Mouse (Mus musculus): ENCODE measurements around the gene Ppp1r15a. TPM values are rescaled to one million over a fixed set of nuclear protein-coding genes. Genes with fewer than 3 reads are reported as not detected.
A peak's percentile ranks its signal among the peaks of the same experiment; 100 is the strongest.
"Not testable (repeated sequence)": the region's sequence is repeated elsewhere in the genome, so short reads cannot be mapped to it uniquely, and the experiment has no call there.

Ppp1r15a gene
- polyA plus RNA-seq, 1 experiment from 2014 or later = 22.9 TPM

- Histone ChIP-seq H3K27me3 (no peaks in the 10 kb centered on the region), H3K4me1 (peaks cover 27% of the 10 kb centered on the region), H3K4me2 (peak within 1 kb of the TSS; percentile 71), H3K36me3 (peaks cover 18% of the 10 kb centered on the region), H3K9me3 (no peaks in the 10 kb centered on the region), H3K9ac (peak within 1 kb of the TSS; percentile 75), H3K4me3 (peak within 1 kb of the TSS; percentile 49), H3K27ac (peak within 1 kb of the TSS; percentile 84)
- peak; percentile 57; the same call in 1 of the 2 replicates for ATAC-seq (ENCODE audit: insufficient number of reproducible peaks, insufficient read depth, low FRiP score, low TSS enrichment, low read depth)
- WGBS = 7% methylated on average over 38 of the region's 38 CpGs
Measured at GRCm38 (mm10) chr7:45488293-45489204, 37.5 kb downstream of the Ppp1r15a start, which contains the start of gene Dhdh. Gene Dhdh, minus strand, starts transcription at chr7:45488805.

GRCm38 (mm10) chr7:45487861-45488292, 38.2 kb downstream of the Ppp1r15a start:
- Histone ChIP-seq H3K27me3 (no peaks in the 10 kb centered on the region), H3K27ac (peak overlapping the region; percentile 84), H3K4me1 (peaks cover 27% of the 10 kb centered on the region), H3K4me3 (peak overlapping the region; percentile 49), H3K9me3 (no peaks in the 10 kb centered on the region), H3K9ac (peak overlapping the region; percentile 75), H3K4me2 (peak overlapping the region; percentile 71), H3K36me3 (peaks cover 12% of the 10 kb centered on the region)
- no peak for ATAC-seq (ENCODE audit: insufficient number of reproducible peaks, insufficient read depth, low FRiP score, low TSS enrichment, low read depth)
- WGBS = 28% methylated on average over 11 of the region's 11 CpGs

GRCm38 (mm10) chr7:45486761-45487415, 39.2 kb downstream of the Ppp1r15a start, which contains the start of gene Gm45808:
Gene Gm45808, minus strand, starts transcription at chr7:45486811.
- Histone ChIP-seq H3K4me1 (peaks cover 27% of the 10 kb centered on the region), H3K9ac (no peak within 1 kb of the TSS), H3K36me3 (peaks cover 2% of the 10 kb centered on the region; the same call in 1 of the 2 replicates), H3K4me3 (no peak within 1 kb of the TSS), H3K9me3 (no peaks in the 10 kb centered on the region), H3K27ac (peak within 1 kb of the TSS; percentile 22; the same call in 1 of the 2 replicates), H3K4me2 (no peak within 1 kb of the TSS), H3K27me3 (no peaks in the 10 kb centered on the region)
- 78% methylated on average over 12 of the region's 12 CpGs for WGBS
- no peak for ATAC-seq (ENCODE audit: insufficient number of reproducible peaks, insufficient read depth, low FRiP score, low TSS enrichment, low read depth)

- Histone ChIP-seq H3K4me1 (peaks cover 24% of the 10 kb centered on the region), H3K27me3 (no peaks in the 10 kb centered on the region), H3K4me3 (no peak overlapping the region), H3K36me3 (no peaks in the 10 kb centered on the region), H3K9me3 (no peaks in the 10 kb centered on the region), H3K9ac (no peak overlapping the region), H3K4me2 (no peak overlapping the region), H3K27ac (no peak overlapping the region)
- ATAC-seq (ENCODE audit: insufficient number of reproducible peaks, insufficient read depth, low FRiP score, low TSS enrichment, low read depth) = no peak
- 68% methylated on average over 7 of the region's 7 CpGs for WGBS
Measured at GRCm38 (mm10) chr7:45486158-45486557, 39.9 kb downstream of the Ppp1r15a start.

- WGBS = 89% methylated on average over 5 of the region's 5 CpGs
- not testable (repeated sequence) for H3K9me3 ChIP-seq; H3K9ac ChIP-seq; H3K27me3 ChIP-seq; ATAC-seq (ENCODE audit: insufficient number of reproducible peaks, insufficient read depth, low FRiP score, low TSS enrichment, low read depth); H3K27ac ChIP-seq; H3K36me3 ChIP-seq; H3K4me2 ChIP-seq; H3K4me3 ChIP-seq
- peaks cover 14% of the 10 kb centered on the region; the same call in 1 of the 2 replicates for H3K4me1 ChIP-seq
Measured at GRCm38 (mm10) chr7:45484985-45485384, 41.1 kb downstream of the Ppp1r15a start.

- H3K9ac ChIP-seq = no peak overlapping the region
- no peak overlapping the region for H3K4me2 ChIP-seq
- no peak for ATAC-seq (ENCODE audit: insufficient number of reproducible peaks, insufficient read depth, low FRiP score, low TSS enrichment, low read depth)
- no peak overlapping the region for H3K27ac ChIP-seq
- WGBS = 81% methylated on average over 1 of the region's 1 CpGs
- H3K9me3 ChIP-seq = no peaks in the 10 kb centered on the region
- no peaks in the 10 kb centered on the region for H3K36me3 ChIP-seq
- H3K27me3 ChIP-seq = no peaks in the 10 kb centered on the region
- H3K4me3 ChIP-seq = no peak overlapping the region
- no peaks in the 10 kb centered on the region for H3K4me1 ChIP-seq
Measured at GRCm38 (mm10) chr7:45482166-45482565, 43.9 kb downstream of the Ppp1r15a start.

GRCm38 (mm10) chr7:45481374-45481927, 44.6 kb downstream of the Ppp1r15a start, which contains the start of gene Tulp2:
Gene Tulp2, plus strand, starts transcription at chr7:45481877.
- no peak within 1 kb of the TSS for H3K9ac ChIP-seq
- H3K9me3 ChIP-seq = no peaks in the 10 kb centered on the region
- no peaks in the 10 kb centered on the region for H3K27me3 ChIP-seq
- ATAC-seq (ENCODE audit: insufficient number of reproducible peaks, insufficient read depth, low FRiP score, low TSS enrichment, low read depth) = no peak
- H3K4me1 ChIP-seq = no peaks in the 10 kb centered on the region
- H3K4me3 ChIP-seq = no peak within 1 kb of the TSS
- 55% methylated on average over 15 of the region's 15 CpGs for WGBS
- no peak within 1 kb of the TSS for H3K27ac ChIP-seq
- no peaks in the 10 kb centered on the region for H3K36me3 ChIP-seq
- H3K4me2 ChIP-seq = no peak within 1 kb of the TSS

DNA sequence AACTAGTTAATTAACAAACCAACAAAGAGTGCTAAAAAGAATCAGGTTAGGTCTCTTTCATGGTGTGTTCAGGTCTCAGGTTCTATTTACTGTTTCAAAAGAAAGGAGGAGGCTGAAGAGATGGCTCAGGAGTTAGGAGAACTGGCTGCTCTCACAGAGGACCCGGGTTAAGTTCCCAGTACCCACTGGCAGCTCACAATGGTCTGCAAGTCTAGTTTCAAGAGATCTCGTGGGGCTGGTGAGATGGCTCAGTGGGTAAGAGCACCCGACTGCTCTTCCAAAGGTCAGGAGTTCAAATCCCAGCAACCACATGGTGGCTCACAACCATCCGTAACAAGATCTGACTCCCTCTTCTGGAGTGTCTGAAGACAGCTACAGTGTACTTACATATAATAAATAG, 45.8 kb downstream of the Ppp1r15a start:
- not testable (repeated sequence) for H3K27me3 ChIP-seq; H3K27ac ChIP-seq; H3K4me2 ChIP-seq; H3K4me3 ChIP-seq; H3K4me1 ChIP-seq; ATAC-seq (ENCODE audit: insufficient number of reproducible peaks, insufficient read depth, low FRiP score, low TSS enrichment, low read depth); H3K9me3 ChIP-seq; H3K9ac ChIP-seq; H3K36me3 ChIP-seq
- WGBS = 80% methylated on average over 4 of the region's 4 CpGs

- no peaks in the 10 kb centered on the region for H3K27me3 ChIP-seq
- H3K9ac ChIP-seq = no peak overlapping the region
- no peaks in the 10 kb centered on the region for H3K36me3 ChIP-seq
- WGBS = 95% methylated on average over 7 of the region's 7 CpGs
- H3K4me3 ChIP-seq = no peak overlapping the region
- H3K4me1 ChIP-seq = 0 out of 2 replicates have a peak, but pooled peaks cover 3% of the 10 kb centered on the region
- no peaks in the 10 kb centered on the region for H3K9me3 ChIP-seq
- H3K4me2 ChIP-seq = no peak overlapping the region
- ATAC-seq (ENCODE audit: insufficient number of reproducible peaks, insufficient read depth, low FRiP score, low TSS enrichment, low read depth) = no peak
- no peak overlapping the region for H3K27ac ChIP-seq
Measured at GRCm38 (mm10) chr7:45478774-45479173, 47.3 kb downstream of the Ppp1r15a start.

GRCm38 (mm10) chr7:45477003-45477402, 49.1 kb downstream of the Ppp1r15a start:
- WGBS = 9% methylated on average over 3 of the region's 3 CpGs
- no peaks in the 10 kb centered on the region for H3K27me3 ChIP-seq
- no peak overlapping the region for H3K9ac ChIP-seq
- H3K27ac ChIP-seq = 0 out of 2 replicates have a peak overlapping the region, but pooled peaks have one; percentile 22
- H3K4me2 ChIP-seq = no peak overlapping the region
- H3K4me1 ChIP-seq = 0 out of 2 replicates have a peak, but pooled peaks cover 3% of the 10 kb centered on the region
- H3K4me3 ChIP-seq = no peak overlapping the region
- H3K36me3 ChIP-seq = no peaks in the 10 kb centered on the region
- H3K9me3 ChIP-seq = no peaks in the 10 kb centered on the region
- no peak for ATAC-seq (ENCODE audit: insufficient number of reproducible peaks, insufficient read depth, low FRiP score, low TSS enrichment, low read depth)

GRCm38 (mm10) chr7:45476453-45476852, 49.6 kb downstream of the Ppp1r15a start:
- no peak overlapping the region for H3K4me2 ChIP-seq
- ATAC-seq (ENCODE audit: insufficient number of reproducible peaks, insufficient read depth, low FRiP score, low TSS enrichment, low read depth) = no peak
- H3K4me3 ChIP-seq = no peak overlapping the region
- H3K36me3 ChIP-seq = no peaks in the 10 kb centered on the region
- no peaks in the 10 kb centered on the region for H3K9me3 ChIP-seq
- 0 out of 2 replicates have a peak, but pooled peaks cover 3% of the 10 kb centered on the region for H3K4me1 ChIP-seq
- no peak overlapping the region for H3K9ac ChIP-seq
- H3K27me3 ChIP-seq = no peaks in the 10 kb centered on the region
- H3K27ac ChIP-seq = no peak overlapping the region
- 37% methylated on average over 1 of the region's 1 CpGs for WGBS

All from embryonic facial prominence, embryonic 13.5 days (tissue).